Mouse (Mus musculus): ENCODE results near the gene Podxl. TPM values are rescaled to one million over a fixed set of nuclear protein-coding genes. Genes with fewer than 3 reads are reported as not detected.

Podxl gene
- polyA plus RNA-seq, 1 experiment, result 0.60 TPM

GRCm38 (mm10) chr6:31602489-31602888 is 38.7 kb upstream of the Podxl start:
- Histone ChIP-seq H3K79me2 (ENCODE audit: control insufficient read depth, insufficient read depth) (no peaks in the 10 kb centered on the region), H3K4me3 (no peak overlapping the region), H3K27me3 (ENCODE audit: control insufficient read depth, insufficient read depth, insufficient read length) (no peaks in the 10 kb centered on the region), H3ac (ENCODE audit: control insufficient read depth, insufficient read length) (no peak overlapping the region), H3K36me3 (ENCODE audit: control insufficient read depth, insufficient read depth) (no peaks in the 10 kb centered on the region), H3K4me2 (ENCODE audit: low read depth) (no peak overlapping the region)
- TF ChIP-seq SRF (IDR thresholded peaks at IDR 0.05; ENCODE audit: control insufficient read depth, insufficient read length, low read depth) (no peak), MYOD1 (IDR thresholded peaks at IDR 0.05; ENCODE audit: control insufficient read depth in 1 of 3, insufficient read length in 2 of 3, low read depth in 2 of 3) (no peak), MAX (IDR thresholded peaks at IDR 0.05; ENCODE audit: low read depth) (no peak), USF1 (IDR thresholded peaks at IDR 0.05; ENCODE audit: low read depth) (no peak), CEBPB (IDR thresholded peaks at IDR 0.05; ENCODE audit: insufficient read depth, poor library complexity, severe bottlenecking) (no peak)

- Histone ChIP-seq H3ac (ENCODE audit: control insufficient read depth, insufficient read length) (no peak overlapping the region), H3K4me3 (no peak overlapping the region), H3K27me3 (ENCODE audit: control insufficient read depth, insufficient read depth, insufficient read length) (no peaks in the 10 kb centered on the region), H3K4me2 (ENCODE audit: low read depth) (no peak overlapping the region), H3K79me2 (ENCODE audit: control insufficient read depth, insufficient read depth) (no peaks in the 10 kb centered on the region), H3K36me3 (ENCODE audit: control insufficient read depth, insufficient read depth) (no peaks in the 10 kb centered on the region)
- TF ChIP-seq POLR2A (IDR thresholded peaks at IDR 0.05; ENCODE audit: insufficient read length, low read depth) (no peak), MAX (IDR thresholded peaks at IDR 0.05; ENCODE audit: low read depth) (no peak), USF1 (IDR thresholded peaks at IDR 0.05; ENCODE audit: low read depth) (no peak), MYOG (IDR thresholded peaks at IDR 0.05; ENCODE audit: control insufficient read depth in 1 of 3, insufficient read depth in 1 of 3, insufficient read length in 2 of 3, low read depth in 2 of 3) (no peak), POLR2AphosphoS2 (IDR thresholded peaks at IDR 0.05; ENCODE audit: insufficient read length, low read depth) (no peak), MYOD1 (IDR thresholded peaks at IDR 0.05; ENCODE audit: control insufficient read depth in 1 of 3, insufficient read length in 2 of 3, low read depth in 2 of 3) (no peak), SRF (IDR thresholded peaks at IDR 0.05; ENCODE audit: control insufficient read depth, insufficient read length, low read depth) (no peak), E2F4 (IDR thresholded peaks at IDR 0.05; ENCODE audit: insufficient read depth) (no peak), CEBPB (IDR thresholded peaks at IDR 0.05; ENCODE audit: insufficient read depth, poor library complexity, severe bottlenecking) (no peak), TCF3 (IDR thresholded peaks at IDR 0.05; ENCODE audit: insufficient read length, low read depth) (no peak), TCF12 (IDR thresholded peaks at IDR 0.05; ENCODE audit: insufficient read depth, poor library complexity, severe bottlenecking) (no peak), REST (IDR thresholded peaks at IDR 0.05; ENCODE audit: insufficient read depth, insufficient read length) (no peak)
Observed at GRCm38 (mm10) chr6:31601131-31601530, 37.4 kb upstream of the Podxl start.

GRCm38 (mm10) chr6:31599863-31600262 is 36.1 kb upstream of the Podxl start:
- Histone ChIP-seq H3K36me3 (ENCODE audit: control insufficient read depth, insufficient read depth) (no peaks in the 10 kb centered on the region), H3K4me3 (no peak overlapping the region), H3ac (ENCODE audit: control insufficient read depth, insufficient read length) (no peak overlapping the region), H3K27me3 (ENCODE audit: control insufficient read depth, insufficient read depth, insufficient read length) (no peaks in the 10 kb centered on the region), H3K79me2 (ENCODE audit: control insufficient read depth, insufficient read depth) (no peaks in the 10 kb centered on the region), H3K4me2 (ENCODE audit: low read depth) (no peak overlapping the region)
- TF ChIP-seq USF1 (IDR thresholded peaks at IDR 0.05; ENCODE audit: low read depth), result no peak
- no peak for TF ChIP-seq TCF3 (IDR thresholded peaks at IDR 0.05; ENCODE audit: insufficient read length, low read depth)

GRCm38 (mm10) chr6:31598349-31598911 is 34.6 kb upstream of the Podxl start:
- H3K27me3 ChIP-seq (ENCODE audit: control insufficient read depth, insufficient read depth, insufficient read length), result no peaks in the 10 kb centered on the region
- no peaks in the 10 kb centered on the region for H3K79me2 ChIP-seq (ENCODE audit: control insufficient read depth, insufficient read depth)
- H3K36me3 ChIP-seq (ENCODE audit: control insufficient read depth, insufficient read depth), result no peaks in the 10 kb centered on the region
- H3ac ChIP-seq (ENCODE audit: control insufficient read depth, insufficient read length), result no peak overlapping the region
- H3K4me3 ChIP-seq, result no peak overlapping the region
- H3K4me2 ChIP-seq (ENCODE audit: low read depth), result no peak overlapping the region
- TF ChIP-seq SRF (IDR thresholded peaks at IDR 0.05; ENCODE audit: control insufficient read depth, insufficient read length, low read depth) (no peak), E2F4 (IDR thresholded peaks at IDR 0.05; ENCODE audit: insufficient read depth) (no peak), MAX (IDR thresholded peaks at IDR 0.05; ENCODE audit: low read depth) (no peak), TCF12 (IDR thresholded peaks at IDR 0.05; ENCODE audit: insufficient read depth, poor library complexity, severe bottlenecking) (no peak), REST (IDR thresholded peaks at IDR 0.05; ENCODE audit: insufficient read depth, insufficient read length) (no peak), MYOD1 (IDR thresholded peaks at IDR 0.05; ENCODE audit: control insufficient read depth in 1 of 3, insufficient read length in 2 of 3, low read depth in 2 of 3) (no peak), CEBPB (IDR thresholded peaks at IDR 0.05; ENCODE audit: insufficient read depth, poor library complexity, severe bottlenecking) (no peak), MYOG (IDR thresholded peaks at IDR 0.05; ENCODE audit: control insufficient read depth in 1 of 3, insufficient read depth in 1 of 3, insufficient read length in 2 of 3, low read depth in 2 of 3) (no peak), POLR2AphosphoS2 (IDR thresholded peaks at IDR 0.05; ENCODE audit: insufficient read length, low read depth) (no peak), POLR2A (IDR thresholded peaks at IDR 0.05; ENCODE audit: insufficient read length, low read depth) (no peak), USF1 (IDR thresholded peaks at IDR 0.05; ENCODE audit: low read depth) (no peak), TCF3 (IDR thresholded peaks at IDR 0.05; ENCODE audit: insufficient read length, low read depth) (no peak)

- Histone ChIP-seq H3K4me3 (no peak overlapping the region), H3K79me2 (ENCODE audit: control insufficient read depth, insufficient read depth) (no peaks in the 10 kb centered on the region), H3K4me2 (ENCODE audit: low read depth) (no peak overlapping the region), H3ac (ENCODE audit: control insufficient read depth, insufficient read length) (no peak overlapping the region), H3K36me3 (ENCODE audit: control insufficient read depth, insufficient read depth) (no peaks in the 10 kb centered on the region), H3K27me3 (ENCODE audit: control insufficient read depth, insufficient read depth, insufficient read length) (no peaks in the 10 kb centered on the region)
- no peak for TF ChIP-seq POLR2AphosphoS2 (IDR thresholded peaks at IDR 0.05; ENCODE audit: insufficient read length, low read depth)
- no peak for TF ChIP-seq MYOG (IDR thresholded peaks at IDR 0.05; ENCODE audit: control insufficient read depth in 1 of 3, insufficient read depth in 1 of 3, insufficient read length in 2 of 3, low read depth in 2 of 3)
- no peak for TF ChIP-seq TCF12 (IDR thresholded peaks at IDR 0.05; ENCODE audit: insufficient read depth, poor library complexity, severe bottlenecking)
- TF ChIP-seq POLR2A (IDR thresholded peaks at IDR 0.05; ENCODE audit: insufficient read length, low read depth), result no peak
- no peak for TF ChIP-seq CEBPB (IDR thresholded peaks at IDR 0.05; ENCODE audit: insufficient read depth, poor library complexity, severe bottlenecking)
- no peak for TF ChIP-seq SRF (IDR thresholded peaks at IDR 0.05; ENCODE audit: control insufficient read depth, insufficient read length, low read depth)
- TF ChIP-seq MYOD1 (IDR thresholded peaks at IDR 0.05; ENCODE audit: control insufficient read depth in 1 of 3, insufficient read length in 2 of 3, low read depth in 2 of 3), result no peak
- TF ChIP-seq MAX (IDR thresholded peaks at IDR 0.05; ENCODE audit: low read depth), result no peak
- TF ChIP-seq TCF3 (IDR thresholded peaks at IDR 0.05; ENCODE audit: insufficient read length, low read depth), result no peak
- no peak for TF ChIP-seq E2F4 (IDR thresholded peaks at IDR 0.05; ENCODE audit: insufficient read depth)
- TF ChIP-seq USF1 (IDR thresholded peaks at IDR 0.05; ENCODE audit: low read depth), result no peak
Observed at GRCm38 (mm10) chr6:31597136-31597460, 33.3 kb upstream of the Podxl start.
